Mouse (Mus musculus) embryonic facial prominence, embryonic 11.5 days (tissue): ENCODE measurements around the gene Snrpa. TPM values are rescaled to one million over a fixed set of nuclear protein-coding genes. Genes with fewer than 3 reads are reported as not detected.

Source experiments
- microRNA counts: library from miRNA; unstranded; fragments of <30 nt; microRNA quantifications from one replicate; lab custom pipeline; 2016
- microRNA-seq: library from miRNA; unstranded; fragments of <30 nt; microRNA quantifications from one replicate; pipeline ENCODE4, GENCODE M21; 2016; ENCODE audit warnings: borderline number of aligned reads
- polyA plus RNA-seq: library from polyadenylated mRNA; unstranded; fragments of >200 nt; fragmentation: Nextera tagmentation; extraction: Ambion mirVana; gene quantifications from 2 replicates; pipeline ENCODE4 v1.2.1, GENCODE M21; 2014

Gene Snrpa
- polyA plus RNA-seq, 1 experiment from 2014 or later, result 355 TPM

MicroRNA genes within 50 kb of the gene (microRNA counts, 519-probe panel; counts per million panel counts)
- not detected for microRNA mmu-miR-1191 (lab: Ali Mortazavi, UCI)

Small RNAs within 50 kb of the gene (microRNA-seq; reads per million reads assigned to microRNA genes)
- gene Mir1191 (3.3 reads per million), gene Mir3101 (1.4 reads per million)

Other genes starting within 250 kb of the Snrpa start
- not detected in 2 replicates for gene Cyp2a12, start 167.2 kb downstream of the Snrpa start, polyA plus RNA-seq
- not detected in 2 replicates for gene Cyp2f2, start 76.4 kb downstream of the Snrpa start, polyA plus RNA-seq
- 0.13 TPM in 1 of 2 replicates, not detected in the other for gene Cyp2t4, start 42.6 kb downstream of the Snrpa start, polyA plus RNA-seq
- gene Egln2, start 29.5 kb downstream of the Snrpa start, polyA plus RNA-seq, result 33.3 and 36.5 TPM in 2 replicates
- gene Rab4b, start 17.4 kb downstream of the Snrpa start, polyA plus RNA-seq, result 49.3 and 51.3 TPM in 2 replicates
- gene Gm21983, start 15.2 kb downstream of the Snrpa start, polyA plus RNA-seq, result not detected in 2 replicates
- gene Mia, start 15.1 kb downstream of the Snrpa start, polyA plus RNA-seq, result 4.4 and 5.1 TPM in 2 replicates
- gene BC024978, start 490 bp downstream of the Snrpa start, polyA plus RNA-seq, result 2.4 and 3.2 TPM in 2 replicates
- 6.0 and 6.2 TPM in 2 replicates for gene Itpkc, start 32.4 kb upstream of the Snrpa start, polyA plus RNA-seq
- 14.4 and 14.9 TPM in 2 replicates for gene Coq8b, start 36.8 kb upstream of the Snrpa start, polyA plus RNA-seq
- gene Numbl, start 62.2 kb upstream of the Snrpa start, polyA plus RNA-seq, result 9.5 and 11.2 TPM in 2 replicates
- gene Ltbp4, start 141.4 kb upstream of the Snrpa start, polyA plus RNA-seq, result 6.3 and 6.6 TPM in 2 replicates
- 50.2 and 57.5 TPM in 2 replicates for gene Shkbp1, start 159.7 kb upstream of the Snrpa start, polyA plus RNA-seq
- 0.45 TPM in 1 of 2 replicates, not detected in the other for gene Gm20479, start 161.1 kb upstream of the Snrpa start, polyA plus RNA-seq